In the genomic region with DNA sequence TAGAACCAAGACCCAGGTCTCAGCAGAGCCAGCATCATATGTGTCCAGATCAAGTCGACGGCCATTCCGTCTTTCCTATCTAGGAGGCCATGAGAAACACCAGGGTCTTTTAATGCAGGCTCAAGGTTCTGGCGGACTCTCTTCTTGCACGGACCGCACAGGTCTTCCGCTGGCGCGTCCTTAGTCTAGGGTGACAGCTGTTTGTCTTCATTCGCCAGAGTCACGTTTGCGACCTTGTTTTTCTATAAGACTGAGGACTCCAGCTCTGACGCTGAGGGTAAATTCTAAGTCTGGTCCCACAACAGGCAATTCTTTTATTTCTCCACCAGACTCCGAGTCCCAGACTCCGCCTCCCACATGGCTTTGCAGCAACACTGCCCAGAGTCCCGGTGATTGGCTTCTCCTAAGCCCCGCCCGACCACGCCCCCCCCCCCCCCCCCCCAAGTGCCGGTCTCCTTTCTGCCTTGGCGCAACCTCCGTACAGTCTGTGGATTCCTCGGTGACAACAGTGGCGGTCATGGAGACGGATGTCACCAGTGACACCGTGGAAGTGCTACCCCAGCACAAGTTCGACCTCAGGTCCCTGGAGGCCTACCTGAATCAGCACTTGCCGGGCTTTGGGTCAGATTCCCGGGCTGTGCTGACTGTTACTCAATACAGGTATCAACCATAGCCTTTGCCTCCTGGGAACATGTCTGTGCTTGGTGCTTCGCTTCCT, we compare ENCODE assay signal across 8 mouse cellular contexts. TPM values are rescaled to one million over a fixed set of nuclear protein-coding genes. Genes with fewer than 3 reads are reported as not detected.
DNase-seq lines count a peak whose midpoint lies in the region; ATAC-seq and TF ChIP-seq lines count a peak whose summit lies in the region.

A gene (plus strand): TSS at position 134 of the 718 bp plus-strand sequence.

- peak within 1 kb of the TSS; percentile 78 for H3K4me2 ChIP-seq in heart, embryonic 15.5 days
- peak within 1 kb of the TSS; percentile 79 for H3K4me2 ChIP-seq in liver, embryonic 14.5 days (ENCODE audit: low read depth)
- peak within 1 kb of the TSS; percentile 77 for H3K4me2 ChIP-seq in neural tube, embryonic 11.5 days (ENCODE audit: low read depth)
- peak within 1 kb of the TSS; percentile 74 for H3K4me2 ChIP-seq in stomach, postnatal 0 days (replicated peaks; ENCODE audit: low read depth)

- peaks cover 25% of the 10 kb centered on the region for H3K36me3 ChIP-seq in forebrain, embryonic 10.5 days (replicated peaks)
- peaks cover 13% of the 10 kb centered on the region for H3K36me3 ChIP-seq in heart, embryonic 15.5 days
- H3K36me3 ChIP-seq in liver, embryonic 14.5 days (replicated peaks; ENCODE audit: control insufficient read depth, insufficient read depth, low read depth), result no peaks in the 10 kb centered on the region
- H3K36me3 ChIP-seq in neural tube, embryonic 11.5 days (ENCODE audit: control insufficient read depth, insufficient read depth, low read length), result no peaks in the 10 kb centered on the region
- H3K36me3 ChIP-seq in stomach, postnatal 0 days (ENCODE audit: control insufficient read depth, insufficient read depth, low read length), result peaks cover 9% of the 10 kb centered on the region

- TF ChIP-seq EP300 in liver, embryonic 14.5 days (IDR thresholded peaks at IDR 0.05; ENCODE audit: low read depth), result 0 out of 2 replicates have a peak, but pooled peaks have one; percentile 14
- TF ChIP-seq EP300 in stomach, postnatal 0 days (optimal IDR thresholded peaks at IDR 0.05), result no peak

- H3K4me3 ChIP-seq in forebrain, embryonic 10.5 days, result peak within 1 kb of the TSS; percentile 97
- H3K4me3 ChIP-seq in heart, embryonic 15.5 days, result peak within 1 kb of the TSS; percentile 84
- peak within 1 kb of the TSS; percentile 99 for H3K4me3 ChIP-seq in liver, embryonic 14.5 days (ENCODE audit: insufficient read depth in 1 of 2, low read depth in 2 of 2, low read length in 2 of 2)
- peak within 1 kb of the TSS; percentile 83 for H3K4me3 ChIP-seq in neural tube, embryonic 11.5 days (ENCODE audit: low read depth, low read length)
- H3K4me3 ChIP-seq in stomach, postnatal 0 days (ENCODE audit: low read depth, low read length), result peak within 1 kb of the TSS; percentile 98

- H3K9me3 ChIP-seq in forebrain, embryonic 10.5 days, result no peaks in the 10 kb centered on the region
- no peaks in the 10 kb centered on the region for H3K9me3 ChIP-seq in heart, embryonic 15.5 days (replicated peaks)
- H3K9me3 ChIP-seq in liver, embryonic 14.5 days (ENCODE audit: control insufficient read depth, low read length), result no peaks in the 10 kb centered on the region
- H3K9me3 ChIP-seq in neural tube, embryonic 11.5 days (ENCODE audit: control insufficient read depth, low read length), result no peaks in the 10 kb centered on the region
- no peaks in the 10 kb centered on the region for H3K9me3 ChIP-seq in stomach, postnatal 0 days (ENCODE audit: control insufficient read depth, low read length)

- no peak for TF ChIP-seq CTCF in liver, embryonic 14.5 days (IDR thresholded peaks at IDR 0.05; ENCODE audit: low read depth)
- no peak for TF ChIP-seq CTCF in stomach, postnatal 0 days (IDR thresholded peaks at IDR 0.05; ENCODE audit: low read depth)

- H3K27me3 ChIP-seq in forebrain, embryonic 10.5 days (ENCODE audit: poor library complexity, severe bottlenecking), result no peaks in the 10 kb centered on the region
- H3K27me3 ChIP-seq in heart, embryonic 15.5 days, result no peaks in the 10 kb centered on the region
- H3K27me3 ChIP-seq in liver, embryonic 14.5 days (ENCODE audit: control insufficient read depth, insufficient read depth, low read length), result no peaks in the 10 kb centered on the region
- no peaks in the 10 kb centered on the region for H3K27me3 ChIP-seq in neural tube, embryonic 11.5 days (ENCODE audit: control insufficient read depth, insufficient read depth, low read length)
- no peaks in the 10 kb centered on the region for H3K27me3 ChIP-seq in stomach, postnatal 0 days (ENCODE audit: control insufficient read depth, insufficient read depth, low read length)

- under 1% methylated on average over 30 of the region's 30 CpGs for WGBS in forebrain, embryonic 10.5 days
- under 1% methylated on average over 27 of the region's 30 CpGs for WGBS in heart, embryonic 15.5 days
- 0% methylated on average over 27 of the region's 30 CpGs for WGBS in liver, embryonic 14.5 days (ENCODE audit: insufficient replicate concordance)
- WGBS in neural tube, embryonic 11.5 days, result 0% methylated on average over 27 of the region's 30 CpGs
- under 1% methylated on average over 29 of the region's 30 CpGs for WGBS in stomach, postnatal 0 days

- peak; percentile 89 for ATAC-seq in CD4-positive, CD25-positive, alpha-beta regulatory T cell, adult 4 months
- peak; percentile 92 for ATAC-seq in heart, embryonic 15.5 days (replicated peaks; ENCODE audit: insufficient number of reproducible peaks, insufficient read depth, low FRiP score, low read depth)
- ATAC-seq in liver, embryonic 14.5 days (ENCODE audit: insufficient read depth), result peak; percentile 92
- ATAC-seq in neural tube, embryonic 11.5 days (ENCODE audit: insufficient read depth, low FRiP score, low TSS enrichment), result peak; percentile 95
- peak; percentile 96 for ATAC-seq in stomach, postnatal 0 days (ENCODE audit: low FRiP score, low TSS enrichment)

- H3K9ac ChIP-seq in heart, embryonic 15.5 days, result peak within 1 kb of the TSS; percentile 84
- H3K9ac ChIP-seq in liver, embryonic 14.5 days (replicated peaks), result peak within 1 kb of the TSS; percentile 84
- H3K9ac ChIP-seq in neural tube, embryonic 11.5 days (ENCODE audit: low read length), result peak within 1 kb of the TSS; percentile 57
- peak within 1 kb of the TSS; percentile 88 for H3K9ac ChIP-seq in stomach, postnatal 0 days (ENCODE audit: low read length)

- peak within 1 kb of the TSS; percentile 92 for H3K27ac ChIP-seq in forebrain, embryonic 10.5 days
- peak within 1 kb of the TSS; percentile 78 for H3K27ac ChIP-seq in heart, embryonic 15.5 days
- no peak within 1 kb of the TSS; the same call in 1 of the 2 replicates for H3K27ac ChIP-seq in liver, embryonic 14.5 days
- H3K27ac ChIP-seq in neural tube, embryonic 11.5 days (ENCODE audit: low read depth, low read length), result no peak within 1 kb of the TSS
- H3K27ac ChIP-seq in stomach, postnatal 0 days (replicated peaks), result peak within 1 kb of the TSS; percentile 79

- peaks cover 21% of the 10 kb centered on the region for H3K4me1 ChIP-seq in forebrain, embryonic 10.5 days
- H3K4me1 ChIP-seq in heart, embryonic 15.5 days (replicated peaks), result peaks cover 19% of the 10 kb centered on the region
- H3K4me1 ChIP-seq in liver, embryonic 14.5 days (replicated peaks; ENCODE audit: control insufficient read depth in 2 of 2, insufficient read depth in 2 of 2, low read length in 1 of 2), result peaks cover 7 to 9% of the 10 kb centered on the region in 2 experiments; a peak in 3 of 4 replicates
- H3K4me1 ChIP-seq in neural tube, embryonic 11.5 days (ENCODE audit: control insufficient read depth, insufficient read depth, low read length), result peaks cover 11% of the 10 kb centered on the region
- 0 out of 2 replicates have a peak, but pooled peaks cover 6% of the 10 kb centered on the region for H3K4me1 ChIP-seq in stomach, postnatal 0 days (replicated peaks; ENCODE audit: control insufficient read depth, insufficient read depth)

- peak; percentile 80 for DNase-seq in c-Kit-negative CD71-positive TER-119-positive erythroid progenitor cells, embryonic 14.5 days (ENCODE audit: low read depth, low spot score)
- DNase-seq in forebrain, embryonic 10.5 days (ENCODE audit: extremely low spot score, low spot score), result peak; percentile 88
- DNase-seq in kidney, postnatal 25 days, result peak; percentile 89 to 92
- peak; percentile 72 to 79 (median 73) for DNase-seq in liver, embryonic 14.5 days (ENCODE audit: low read depth in 3 of 3, low spot score in 3 of 3)
- DNase-seq in neural tube, embryonic 11.5 days (ENCODE audit: low spot score), result peak; percentile 89
- DNase-seq in stomach, postnatal 0 days (ENCODE audit: low spot score), result peak; percentile 91

RNA-seq across cellular contexts. Expression of the gene that starts here (rescaled TPM):
- 10 to 100 TPM in 1 of 2 experiments, 1 to 10 TPM in 1; 9.5 to 12.7 TPM for polyA plus RNA-seq in CD4-positive, CD25-positive, alpha-beta regulatory T cell, adult 4 months (2017; shearing (Covaris generic))
- 8.6 and 9.0 TPM in 2 replicates for polyA plus RNA-seq in forebrain, embryonic 10.5 days (2016; fragmentation: Nextera tagmentation; extraction: Ambion mirVana)
- polyA plus RNA-seq in heart, embryonic 15.5 days (2015; fragmentation: Nextera tagmentation; extraction: Ambion mirVana), result 10.3 and 11.9 TPM in 2 replicates
- polyA plus RNA-seq in liver, embryonic 14.5 days (2012; rRNA removed), result 11.9 and 13.5 TPM in 2 replicates
- polyA plus RNA-seq in liver, embryonic 14.5 days (2014; fragmentation: Nextera tagmentation; extraction: Ambion mirVana), result 16.3 and 18.8 TPM in 2 replicates
- 8.1 and 9.7 TPM in 2 replicates for polyA plus RNA-seq in neural tube, embryonic 11.5 days (2014; fragmentation: Nextera tagmentation; extraction: Ambion mirVana)
- 24.2 and 24.4 TPM in 2 replicates for polyA plus RNA-seq in stomach, postnatal 0 days (2015; fragmentation: Nextera tagmentation; extraction: Ambion mirVana)

Comparison
In these comparisons a context has a peak if more than half of its experiments do, and no peak if none do; other contexts are left out.
1. H3K27ac ChIP-seq: peak in forebrain, embryonic 10.5 days (single experiment), heart, embryonic 15.5 days (single experiment) and stomach, postnatal 0 days (single experiment); none in liver, embryonic 14.5 days (single experiment) and neural tube, embryonic 11.5 days (single experiment).
2. Peak in every context shown above with its lines, with median percentiles within 50 percentile points of each other: ATAC-seq, DNase-seq, H3K4me3 ChIP-seq, H3K4me2 ChIP-seq and H3K9ac ChIP-seq.